Mouse (Mus musculus) MEL (cell line): Measurements from ENCODE around the gene Gm10220. TPM values are rescaled to one million over a fixed set of nuclear protein-coding genes. Genes with fewer than 3 reads are reported as not detected.

Experiments
- DNase-seq: peaks from one replicate; pipeline ENCODE4 v3.0.0; 2011; ENCODE audit warnings: low read depth, low spot score
- H3K27ac ChIP-seq: 2 replicates; pipeline ENCODE4 v1.5.1; 2012; ENCODE audit warnings: low read depth, mild to moderate bottlenecking, control low read depth, low read length, moderate library complexity; ENCODE audit not compliant: control insufficient read depth
- H3K27me3 ChIP-seq, 2 experiments: fragments of 150-350 bp in 1 of 2; sonication (generic) in 1 of 2; 2 replicates each; pipeline ENCODE4 v1.6.1; 2012; ENCODE audit warnings: low read length in 2 of 2, mild to moderate bottlenecking in 2 of 2, improper control_type of control experiment in 1 of 2, moderate library complexity in 1 of 2; ENCODE audit not compliant: insufficient read depth in 2 of 2, control insufficient read depth in 1 of 2
- H3K36me3 ChIP-seq, 2 experiments: 2 replicates each; pipeline ENCODE4 v1.6.1; 2012 to 2014; ENCODE audit warnings: low read length in 2 of 2, improper control_type of control experiment in 1 of 2, inconsistent platforms in 1 of 2, mild to moderate bottlenecking in 1 of 2; ENCODE audit not compliant: insufficient read depth in 2 of 2, control insufficient read depth in 1 of 2
- H3K4me1 ChIP-seq, 2 experiments: fragments of 150-350 bp in 1 of 2; sonication (generic) in 1 of 2; 2 replicates each; pipeline ENCODE4 v1.6.1; 2012; ENCODE audit warnings: low read length in 2 of 2, improper control_type of control experiment in 1 of 2, mild to moderate bottlenecking in 1 of 2; ENCODE audit not compliant: insufficient read depth in 2 of 2, control insufficient read depth in 1 of 2
- H3K4me3 ChIP-seq, 2 experiments: fragments of 150-350 bp in 1 of 2; sonication (generic) in 1 of 2; 2 replicates each; pipeline ENCODE4 v1.5.1; 2012; ENCODE audit warnings: low read depth in 2 of 2, low read length in 2 of 2, mild to moderate bottlenecking in 2 of 2, moderate library complexity in 2 of 2, control low read depth in 1 of 2, improper control_type of control experiment in 1 of 2; ENCODE audit not compliant: control insufficient read depth in 1 of 2, insufficient read depth in 1 of 2
- H3K79me2 ChIP-seq: 2 replicates; pipeline ENCODE4 v1.6.1; 2012; ENCODE audit warnings: mild to moderate bottlenecking, low read length, moderate library complexity; ENCODE audit not compliant: control insufficient read depth, poor library complexity, insufficient read depth
- H3K9ac ChIP-seq: 2 replicates; pipeline ENCODE4 v1.6.1; 2012; ENCODE audit warnings: low read depth, mild to moderate bottlenecking, control low read depth, low read length, moderate library complexity; ENCODE audit not compliant: control insufficient read depth, poor library complexity, severe bottlenecking
- H3K9me3 ChIP-seq: fragments of 150-350 bp; sonication (generic); replicated peaks from 2 replicates; pipeline ENCODE4 v1.6.1; 2012; ENCODE audit warnings: mild to moderate bottlenecking, low read length, improper control_type of control experiment, moderate library complexity; ENCODE audit not compliant: insufficient read depth
- CHD1 ChIP-seq: IDR thresholded peaks from 2 replicates; pipeline ENCODE4 v1.6.1; 2012; ENCODE audit warnings: low read depth, mild to moderate bottlenecking, inconsistent platforms, low read length, improper control_type of control experiment
- CHD2 ChIP-seq: IDR thresholded peaks from 2 replicates; pipeline ENCODE4 v1.6.1; 2011; ENCODE audit warnings: low read length, improper control_type of control experiment
- CTCF ChIP-seq, 3 experiments: IDR thresholded peaks in 2 of 3; conservative IDR thresholded peaks in 1 of 3; 2 replicates each; pipeline ENCODE4 v1.5.1; 2011 to 2012; ENCODE audit warnings: low read length in 3 of 3, low read depth in 2 of 3, mild to moderate bottlenecking in 2 of 3, improper control_type of control experiment in 1 of 3, inconsistent platforms in 1 of 3, mixed read lengths in 1 of 3, moderate library complexity in 1 of 3; ENCODE audit not compliant: control insufficient read depth in 1 of 3, insufficient read depth in 1 of 3, poor library complexity in 1 of 3, severe bottlenecking in 1 of 3
- EP300 ChIP-seq, 2 experiments: IDR thresholded peaks; 2 replicates each; pipeline ENCODE4 v1.6.1; 2011; ENCODE audit warnings: improper control_type of control experiment in 2 of 2, low read length in 2 of 2, low read depth in 1 of 2, mild to moderate bottlenecking in 1 of 2
- ETS1 ChIP-seq: IDR thresholded peaks from 2 replicates; pipeline ENCODE4 v1.6.1; 2012; ENCODE audit warnings: low read depth, mild to moderate bottlenecking, inconsistent platforms, low read length, improper control_type of control experiment, moderate library complexity
- GATA1 ChIP-seq: IDR thresholded peaks from 2 replicates; pipeline ENCODE4 v1.6.1; 2011; ENCODE audit warnings: low read depth, low read length, improper control_type of control experiment
- JUND ChIP-seq: IDR thresholded peaks from 2 replicates; pipeline ENCODE4 v1.6.1; 2011; ENCODE audit warnings: low read depth, mild to moderate bottlenecking, improper control_type of control experiment, low read length
- MAFK ChIP-seq: IDR thresholded peaks from 2 replicates; pipeline ENCODE4 v1.6.1; 2011; ENCODE audit warnings: low read depth, mild to moderate bottlenecking, low read length, improper control_type of control experiment, borderline replicate concordance
- MEF2A ChIP-seq: IDR thresholded peaks from 2 replicates; pipeline ENCODE4 v1.6.1; 2014; ENCODE audit warnings: low read depth, mild to moderate bottlenecking, inconsistent platforms, low read length, improper control_type of control experiment; ENCODE audit not compliant: poor library complexity, insufficient replicate concordance, severe bottlenecking; ENCODE audit errors: extremely low read depth
- MXI1 ChIP-seq: IDR thresholded peaks from 2 replicates; pipeline ENCODE4 v1.6.1; 2011; ENCODE audit warnings: mild to moderate bottlenecking, low read depth, low read length, improper control_type of control experiment
- NELFE ChIP-seq: IDR thresholded peaks from 2 replicates; pipeline ENCODE4 v1.6.1; 2011; ENCODE audit warnings: low read depth, low read length, improper control_type of control experiment
- POLR2AphosphoS2 ChIP-seq: IDR thresholded peaks from 2 replicates; pipeline ENCODE4 v1.6.1; 2011; ENCODE audit warnings: low read length, improper control_type of control experiment
- SMC3 ChIP-seq: IDR thresholded peaks from 2 replicates; pipeline ENCODE4 v1.6.1; 2011; ENCODE audit warnings: low read depth, low read length, improper control_type of control experiment
- TAL1 ChIP-seq: IDR thresholded peaks from 2 replicates; pipeline ENCODE4 v1.6.1; 2012; ENCODE audit warnings: mild to moderate bottlenecking, inconsistent platforms, low read length, moderate library complexity, mixed read lengths
- TCF12 ChIP-seq: IDR thresholded peaks from 2 replicates; pipeline ENCODE4 v1.6.1; 2014; ENCODE audit warnings: low read depth, mild to moderate bottlenecking, inconsistent platforms, low read length, improper control_type of control experiment, moderate library complexity
- UBTF ChIP-seq: IDR thresholded peaks from 2 replicates; pipeline ENCODE4 v1.6.1; 2012; ENCODE audit warnings: low read depth, mild to moderate bottlenecking, inconsistent platforms, low read length, improper control_type of control experiment, moderate library complexity, borderline replicate concordance; ENCODE audit not compliant: insufficient read depth
- USF1 ChIP-seq: IDR thresholded peaks from 2 replicates; pipeline ENCODE4 v1.6.1; 2014; ENCODE audit warnings: low read depth, mild to moderate bottlenecking, inconsistent platforms, low read length, improper control_type of control experiment, moderate library complexity
- ZC3H11A ChIP-seq: IDR thresholded peaks from 2 replicates; pipeline ENCODE4 v1.6.1; 2012; ENCODE audit warnings: low read depth, mild to moderate bottlenecking, inconsistent platforms, low read length, improper control_type of control experiment
- ZKSCAN1 ChIP-seq: IDR thresholded peaks from 2 replicates; pipeline ENCODE4 v1.6.1; 2012; ENCODE audit warnings: low read depth, mild to moderate bottlenecking, inconsistent platforms, low read length, improper control_type of control experiment, moderate library complexity
- ZMIZ1 ChIP-seq: IDR thresholded peaks from 2 replicates; pipeline ENCODE4 v1.6.1; 2012; ENCODE audit warnings: low read depth, mild to moderate bottlenecking, inconsistent platforms, low read length, improper control_type of control experiment, moderate library complexity
- ZNF384 ChIP-seq: IDR thresholded peaks from 2 replicates; pipeline ENCODE4 v1.6.1; 2012; ENCODE audit warnings: low read depth, mild to moderate bottlenecking, inconsistent platforms, low read length, improper control_type of control experiment
- polyA plus RNA-seq, 2 experiments: library from polyadenylated mRNA; stranded (reverse) in 1 of 2; unstranded in 1 of 2; fragments of >175 nt in 1 of 2; fragments of >200 nt in 1 of 2; gene quantifications; 2 replicates each; pipeline versions ENCODE4 v1.2.1 to v1.2.4; 2012; ENCODE audit warnings: low replicate concordance in 2 of 2, low read depth in 1 of 2; ENCODE audit not compliant: insufficient read length in 2 of 2, insufficient read depth in 1 of 2, missing spikeins in 1 of 2
- total RNA-seq: library from RNA; depleted of rRNA; stranded (reverse); fragments of 300-350 nt; gene quantifications from 2 replicates; pipeline ENCODE4 v1.2.3, GENCODE M21; 2012

Gene Gm10220
- total and polyA plus RNA-seq, 3 experiments, result not detected

DNA sequence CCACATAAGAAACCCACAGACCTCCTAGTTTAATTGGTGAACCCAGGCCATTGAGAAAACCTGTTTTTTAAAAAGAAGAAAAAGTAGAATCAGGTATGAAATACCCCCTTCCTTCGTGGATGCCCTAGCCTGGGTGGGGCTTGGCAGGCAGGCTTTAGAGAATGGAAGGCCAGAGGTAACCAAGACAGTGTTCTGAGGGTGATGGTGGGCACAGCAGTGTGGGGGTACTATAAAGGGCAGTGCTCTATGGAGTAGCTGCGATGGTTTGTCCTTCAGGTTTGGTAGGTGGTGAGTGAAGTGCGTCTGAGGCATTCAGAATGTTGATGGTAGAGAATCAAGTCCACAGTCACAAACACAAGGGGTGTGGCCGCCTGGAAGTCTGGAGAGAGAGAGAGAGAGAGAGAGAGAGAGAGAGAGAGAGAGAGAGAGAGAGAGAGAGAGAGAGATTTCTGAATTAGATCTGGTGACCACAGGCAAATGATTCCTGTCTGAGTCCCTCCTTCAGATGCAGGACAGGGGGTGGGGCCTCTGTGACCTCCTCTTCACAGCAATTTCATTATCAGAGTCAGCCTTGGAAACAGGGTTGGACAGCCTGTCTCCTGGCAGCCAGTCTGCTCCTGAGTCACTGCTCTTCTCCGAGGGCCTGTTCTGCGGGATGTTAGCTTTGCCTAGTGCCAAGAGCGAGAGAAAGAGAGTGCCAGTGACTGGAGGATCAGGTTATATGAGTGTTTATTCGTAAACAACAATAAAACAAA lies 44.0 kb upstream of the Gm10220 start:
- no peak for DNase-seq
- Histone ChIP-seq H3K4me3 (no peak overlapping the region), H3K79me2 (no peaks in the 10 kb centered on the region), H3K36me3 (no peaks in the 10 kb centered on the region), H3K9me3 (no peaks in the 10 kb centered on the region), H3K27ac (no peak overlapping the region), H3K4me1 (no peaks in the 10 kb centered on the region), H3K9ac (no peak overlapping the region), H3K27me3 (no peaks in the 10 kb centered on the region)
- TF ChIP-seq CHD1 (no peak), MAFK (no peak), TAL1 (no peak), ZKSCAN1 (no peak), NELFE (no peak), ZC3H11A (no peak), CHD2 (no peak), ETS1 (no peak), MXI1 (no peak), SMC3 (no peak), ZNF384 (no peak), MEF2A (no peak), USF1 (no peak), TCF12 (no peak), CTCF (IDR thresholded peaks at IDR 0.05 in 2 of 3, conservative IDR thresholded peaks at IDR 0.05 in 1 of 3; ENCODE audit: control insufficient read depth in 1 of 3, insufficient read depth in 1 of 3, low read depth in 2 of 3, low read length in 3 of 3, poor library complexity in 1 of 3, severe bottlenecking in 1 of 3) (no peak), POLR2AphosphoS2 (no peak), EP300 (IDR thresholded peaks at IDR 0.05; ENCODE audit: low read depth in 1 of 2, low read length in 2 of 2) (no peak), ZMIZ1 (no peak)

DNA sequence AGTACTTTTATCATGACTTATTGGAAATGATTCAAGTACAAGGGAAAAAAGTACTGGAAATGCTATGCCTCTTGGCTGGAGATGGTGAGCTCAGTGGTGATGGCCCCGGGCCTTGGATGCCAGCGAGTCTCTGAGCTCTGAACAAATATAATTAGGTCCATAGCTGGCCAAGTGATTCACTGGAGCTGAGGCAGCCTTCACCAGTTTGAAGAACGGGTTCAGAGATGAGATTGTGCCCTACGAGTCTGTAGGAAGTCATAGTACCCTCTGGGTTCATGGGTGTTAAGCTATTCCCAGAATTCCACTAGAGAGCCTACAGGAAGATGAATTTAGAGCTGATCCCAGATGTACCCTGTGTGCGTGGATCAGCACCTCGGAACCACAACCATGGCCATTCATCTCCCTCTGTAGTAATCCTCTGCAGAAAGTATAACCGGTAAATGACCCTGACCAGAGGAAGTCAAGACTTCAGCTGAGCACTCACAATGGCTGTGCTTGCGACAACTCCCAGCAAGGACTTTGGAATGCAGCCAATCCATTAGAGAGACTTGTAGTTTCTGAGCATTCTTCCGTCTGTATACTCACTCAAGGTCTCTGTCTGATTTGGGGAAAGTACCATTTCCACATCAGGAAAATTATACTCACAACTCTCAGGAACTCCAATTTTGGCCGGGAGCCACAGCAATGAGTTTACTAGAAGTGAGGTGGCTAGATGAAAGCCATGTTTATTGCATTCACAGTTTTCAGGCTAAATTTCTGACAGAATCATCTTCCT lies 36.4 kb upstream of the Gm10220 start:
- TF ChIP-seq GATA1 (no peak), ETS1 (no peak), MEF2A (no peak), TCF12 (no peak), POLR2AphosphoS2 (no peak), JUND (no peak), UBTF (no peak), ZNF384 (no peak)
- no peaks in the 10 kb centered on the region for H3K36me3 ChIP-seq
- H3K79me2 ChIP-seq, result no peaks in the 10 kb centered on the region
- no peak overlapping the region for H3K9ac ChIP-seq
- no peaks in the 10 kb centered on the region for H3K27me3 ChIP-seq
- H3K4me3 ChIP-seq, result no peak overlapping the region
- H3K9me3 ChIP-seq, result no peaks in the 10 kb centered on the region
- DNase-seq, result no peak
- H3K4me1 ChIP-seq, result no peaks in the 10 kb centered on the region
- no peak overlapping the region for H3K27ac ChIP-seq
